Mouse (Mus musculus) embryonic facial prominence, embryonic 12.5 days (tissue): ENCODE data around the gene Tmem127. TPM values are rescaled to one million over a fixed set of nuclear protein-coding genes. Genes with fewer than 3 reads are reported as not detected.
"Not testable (repeated sequence)": the region's sequence is repeated elsewhere in the genome, so short reads cannot be mapped to it uniquely, and the experiment has no call there.

Source experiments
- ATAC-seq: fragments of 200-750 bp; cut with Nextera tagmentation; 2 replicates; pipeline ENCODE4 v1.8.0; 2017; ENCODE audit not compliant: insufficient number of reproducible peaks, insufficient read depth, low FRiP score, low TSS enrichment
- H3K27ac ChIP-seq: fragments of 300-500 bp; sonication (generic); 2 replicates; pipeline ENCODE4 v1.5.1; 2016; ENCODE audit warnings: mild to moderate bottlenecking
- H3K27me3 ChIP-seq: fragments of 300-500 bp; sonication (generic); 2 replicates; pipeline ENCODE4 v1.6.1; 2016; ENCODE audit warnings: mild to moderate bottlenecking, moderate library complexity
- H3K36me3 ChIP-seq: fragments of 300-500 bp; sonication (generic); 2 replicates; pipeline ENCODE4 v1.6.1; 2016; ENCODE audit warnings: mild to moderate bottlenecking
- H3K4me1 ChIP-seq: fragments of 300-500 bp; sonication (generic); 2 replicates; pipeline ENCODE4 v1.6.1; 2016
- H3K4me2 ChIP-seq: fragments of 300-500 bp; sonication (generic); replicated peaks from 2 replicates; pipeline ENCODE4 v1.6.1; 2016; ENCODE audit warnings: mild to moderate bottlenecking, moderate library complexity
- H3K4me3 ChIP-seq: fragments of 300-500 bp; sonication (generic); 2 replicates; pipeline ENCODE4 v1.5.1; 2016; ENCODE audit warnings: mild to moderate bottlenecking
- H3K9ac ChIP-seq: fragments of 300-500 bp; sonication (generic); 2 replicates; pipeline ENCODE4 v1.6.1; 2016; ENCODE audit warnings: mild to moderate bottlenecking, moderate library complexity
- H3K9me3 ChIP-seq: fragments of 300-500 bp; sonication (generic); 2 replicates; pipeline ENCODE4 v1.6.1; 2016; ENCODE audit warnings: mild to moderate bottlenecking, moderate library complexity
- WGBS: fragments of 180-500 bp; shearing (Covaris S2); methylation state at CpG from one replicate; pipeline ENCODE4 v1.1.7; 2016; 5-methylcytosine and 5-hydroxymethylcytosine counted together
- polyA plus RNA-seq: library from polyadenylated mRNA; unstranded; fragments of >200 nt; fragmentation: Nextera tagmentation; extraction: Ambion mirVana; gene quantifications from 2 replicates; pipeline ENCODE4 v1.2.1, GENCODE M21; 2016

The Tmem127 gene
- polyA plus RNA-seq, 1 experiment from 2014 or later, result 31.3 TPM

DNA sequence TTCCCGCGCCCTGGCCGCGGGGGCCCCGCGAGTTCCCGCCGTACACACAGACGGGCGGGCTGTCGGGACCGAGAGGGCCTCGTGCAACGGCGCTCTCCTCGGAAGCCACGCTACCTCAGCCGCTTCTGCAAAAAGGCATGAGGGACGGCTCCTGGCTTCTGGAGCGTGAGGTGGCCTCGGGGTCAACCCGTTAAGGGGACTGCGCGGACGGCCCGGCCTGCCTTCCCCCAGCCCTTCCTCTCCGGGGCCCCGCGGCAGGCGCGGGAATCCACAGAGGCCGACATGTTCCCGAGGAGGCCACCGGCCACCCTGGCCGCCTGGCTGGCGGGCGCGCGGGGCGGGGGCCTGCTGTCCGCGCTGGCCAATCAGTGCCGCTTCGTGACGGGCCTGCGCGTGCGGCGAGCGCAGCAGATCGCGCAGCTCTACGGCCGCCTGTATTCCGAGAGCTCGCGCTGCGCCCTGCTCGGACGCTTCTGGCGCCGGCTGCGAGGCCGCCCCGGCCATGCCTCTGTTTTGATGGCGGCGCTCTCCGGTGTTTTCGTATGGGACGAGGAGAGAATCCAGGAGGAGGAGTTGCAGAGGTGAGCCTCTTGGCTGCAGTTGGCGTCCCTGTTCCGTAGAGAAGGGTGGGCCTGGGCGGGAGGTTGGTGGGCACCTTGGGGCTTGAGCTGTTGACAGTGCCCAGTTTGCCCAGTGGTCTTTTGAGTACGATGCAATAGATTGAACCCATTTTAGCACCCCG, 22.8 kb downstream of the Tmem127 start:
- under 1% methylated on average over 74 of the region's 75 CpGs for WGBS

DNA sequence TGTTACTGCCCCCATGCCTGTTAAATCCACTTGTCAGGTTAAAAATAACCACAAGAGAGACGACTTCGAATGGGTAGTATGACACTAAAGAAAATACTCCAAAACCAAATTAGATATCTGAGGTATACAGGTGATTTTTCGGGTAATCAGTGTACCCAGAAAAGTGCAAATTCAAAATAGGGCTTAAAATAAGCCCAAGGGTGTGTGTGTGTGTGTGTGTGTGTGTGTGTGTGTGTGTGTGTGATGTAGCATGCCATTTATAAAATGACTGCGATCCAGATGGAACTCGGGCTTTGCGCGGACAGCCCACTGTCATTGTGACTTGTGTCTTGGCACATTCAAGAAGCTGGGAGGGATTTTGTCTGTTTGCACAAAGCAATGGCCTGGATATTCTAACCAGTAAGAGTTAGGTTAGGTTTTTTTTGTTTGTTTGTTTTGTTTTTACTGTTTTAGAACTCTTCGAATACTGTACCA, 23.4 kb downstream of the Tmem127 start:
- Histone ChIP-seq H3K4me1 (peaks cover 16% of the 10 kb centered on the region; the same call in 1 of the 2 replicates), H3K4me3 (peak overlapping the region; percentile 91), H3K27ac (peak overlapping the region; percentile 93), H3K27me3 (no peaks in the 10 kb centered on the region), H3K36me3 (no peaks in the 10 kb centered on the region), H3K9me3 (no peaks in the 10 kb centered on the region), H3K9ac (peak overlapping the region; percentile 86), H3K4me2 (peak overlapping the region; percentile 80)
- ATAC-seq, result no peak
- WGBS, result 16% methylated on average over 8 of the region's 8 CpGs

More for the DNA sequence above, 22.8 kb downstream of the Tmem127 start:
- H3K4me2 ChIP-seq, result peak overlapping the region; percentile 80
- H3K4me1 ChIP-seq, result peaks cover 14% of the 10 kb centered on the region; the same call in 1 of the 2 replicates
- H3K36me3 ChIP-seq, result no peaks in the 10 kb centered on the region
- no peaks in the 10 kb centered on the region for H3K27me3 ChIP-seq
- H3K9me3 ChIP-seq, result no peaks in the 10 kb centered on the region
- peak overlapping the region; percentile 86 for H3K9ac ChIP-seq
- peak overlapping the region; percentile 93 for H3K27ac ChIP-seq
- peak; percentile 93 for ATAC-seq
- H3K4me3 ChIP-seq, result peak overlapping the region; percentile 91

DNA sequence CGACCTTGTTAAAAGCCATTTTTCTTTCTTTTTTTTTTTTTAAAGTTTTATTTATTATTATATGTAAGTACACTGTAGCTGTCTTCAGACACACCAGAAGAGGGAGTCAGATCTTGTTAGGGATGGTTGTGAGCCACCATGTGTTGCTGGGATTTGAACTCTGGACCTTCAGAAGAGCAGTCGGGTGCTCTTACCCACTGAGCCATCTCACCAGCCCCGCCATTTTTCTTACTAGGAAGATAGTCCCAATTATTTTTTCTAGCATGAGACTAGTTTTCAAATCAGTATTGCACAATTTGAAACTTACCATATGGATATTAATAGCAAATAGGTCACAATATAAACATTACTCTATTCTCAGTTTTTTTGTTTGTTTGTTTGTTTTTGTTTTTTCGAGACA, 24.3 kb downstream of the Tmem127 start:
- ATAC-seq, H3K36me3 ChIP-seq, H3K9ac ChIP-seq, H3K4me2 ChIP-seq, H3K27ac ChIP-seq, H3K27me3 ChIP-seq, H3K4me3 ChIP-seq, H3K9me3 ChIP-seq: not testable (repeated sequence)
- H3K4me1 ChIP-seq, result peaks cover 16% of the 10 kb centered on the region; the same call in 1 of the 2 replicates
- WGBS, result 90% methylated on average over 4 of the region's 4 CpGs

DNA sequence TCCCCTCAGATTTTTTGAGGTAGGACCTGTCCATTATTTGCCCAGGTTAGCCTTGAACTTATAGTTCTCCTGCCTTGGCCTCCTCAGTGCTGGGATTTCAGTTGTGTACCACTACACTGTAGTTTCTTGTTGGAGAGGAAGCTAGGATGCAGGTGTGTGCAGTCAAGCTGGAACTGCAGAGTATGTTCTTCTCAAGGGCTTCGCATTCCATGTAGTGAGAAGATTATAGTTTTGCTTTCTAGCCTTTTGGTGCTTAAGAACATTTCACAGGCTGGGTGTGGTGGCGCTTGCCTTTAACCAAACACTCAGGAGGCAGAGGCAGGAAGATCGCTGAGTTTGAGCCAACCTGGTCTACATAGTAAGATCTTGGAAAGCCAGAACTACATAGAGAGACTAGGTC, 25.1 kb downstream of the Tmem127 start:
- no peak for ATAC-seq
- peaks cover 16% of the 10 kb centered on the region; the same call in 1 of the 2 replicates for H3K4me1 ChIP-seq

DNA sequence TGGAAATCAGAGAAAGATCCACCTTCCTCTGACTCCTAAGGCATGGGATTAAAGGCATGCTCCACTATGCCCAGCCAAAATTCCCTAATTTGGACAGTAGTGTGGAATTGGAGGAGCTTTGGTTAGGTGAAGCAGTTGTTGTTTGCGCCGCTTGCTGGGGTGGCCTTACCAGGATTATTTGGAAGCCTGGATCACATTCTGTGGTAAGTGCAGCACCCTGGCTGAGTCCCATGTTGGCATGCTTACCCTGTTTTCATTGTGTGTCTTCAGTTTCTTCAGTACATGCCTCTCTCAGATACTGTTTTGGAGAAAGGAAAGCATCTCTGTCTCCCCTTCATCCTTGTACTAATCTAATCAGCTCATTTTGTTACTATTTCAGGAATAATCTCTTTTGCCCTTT, 26.9 kb downstream of the Tmem127 start:
- Histone ChIP-seq H3K4me3 (no peak overlapping the region), H3K9ac (no peak overlapping the region), H3K27ac (no peak overlapping the region), H3K4me1 (peaks cover 16% of the 10 kb centered on the region; the same call in 1 of the 2 replicates), H3K9me3 (no peaks in the 10 kb centered on the region), H3K4me2 (no peak overlapping the region), H3K36me3 (no peaks in the 10 kb centered on the region), H3K27me3 (no peaks in the 10 kb centered on the region)
- WGBS, result 94% methylated on average over 2 of the region's 2 CpGs
- ATAC-seq, result no peak

More for the DNA sequence above, 25.1 kb downstream of the Tmem127 start:
- no peaks in the 10 kb centered on the region for H3K9me3 ChIP-seq
- H3K4me3 ChIP-seq, result no peak overlapping the region
- no peaks in the 10 kb centered on the region for H3K27me3 ChIP-seq
- no peak overlapping the region for H3K27ac ChIP-seq
- H3K36me3 ChIP-seq, result no peaks in the 10 kb centered on the region
- no peak overlapping the region for H3K4me2 ChIP-seq
- 98% methylated on average over 3 of the region's 3 CpGs for WGBS
- H3K9ac ChIP-seq, result no peak overlapping the region

DNA sequence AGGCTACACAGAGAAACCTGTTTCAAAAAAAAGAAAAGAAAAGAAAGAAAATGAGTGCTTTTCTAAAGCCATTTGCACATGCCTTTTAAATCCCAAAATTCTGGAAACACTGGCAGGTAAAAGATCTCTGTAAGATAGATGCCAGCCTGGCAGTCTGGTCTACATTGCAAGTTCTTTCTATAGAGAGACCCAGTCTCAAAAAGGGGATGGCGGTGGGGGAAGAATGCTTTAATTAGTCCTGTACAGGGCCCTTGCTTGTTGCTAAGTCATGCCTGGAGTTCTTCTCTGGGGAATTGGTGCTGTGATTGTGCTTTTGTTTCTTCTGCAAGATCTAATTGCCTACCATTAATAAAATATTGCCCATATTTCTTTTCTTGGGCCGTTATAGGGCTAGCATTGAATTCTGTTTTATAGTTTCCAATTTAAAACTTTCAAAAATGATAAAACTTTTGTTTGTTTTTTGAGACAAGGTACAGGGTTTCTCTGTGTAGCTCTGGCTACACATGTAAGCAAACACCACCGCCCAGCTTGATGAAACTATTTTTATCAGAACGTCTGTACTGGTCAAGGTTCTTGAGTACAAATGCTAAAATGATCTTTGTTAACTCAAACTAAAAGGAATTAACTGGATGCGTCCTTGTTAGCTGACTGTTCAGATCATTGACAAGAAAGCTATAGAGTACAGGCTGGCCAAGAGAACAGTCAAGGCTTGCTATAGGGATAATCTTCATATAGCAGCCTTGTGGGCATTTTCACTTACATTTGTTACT, 28.0 kb downstream of the Tmem127 start:
- peaks cover 16% of the 10 kb centered on the region; the same call in 1 of the 2 replicates for H3K4me1 ChIP-seq
- H3K27me3 ChIP-seq, result no peaks in the 10 kb centered on the region
- WGBS, result 87% methylated on average over 5 of the region's 5 CpGs
- H3K36me3 ChIP-seq, result no peaks in the 10 kb centered on the region
- no peak overlapping the region for H3K27ac ChIP-seq
- no peak overlapping the region for H3K9ac ChIP-seq
- no peak for ATAC-seq
- H3K9me3 ChIP-seq, result no peaks in the 10 kb centered on the region
- no peak overlapping the region for H3K4me2 ChIP-seq
- H3K4me3 ChIP-seq, result no peak overlapping the region

DNA sequence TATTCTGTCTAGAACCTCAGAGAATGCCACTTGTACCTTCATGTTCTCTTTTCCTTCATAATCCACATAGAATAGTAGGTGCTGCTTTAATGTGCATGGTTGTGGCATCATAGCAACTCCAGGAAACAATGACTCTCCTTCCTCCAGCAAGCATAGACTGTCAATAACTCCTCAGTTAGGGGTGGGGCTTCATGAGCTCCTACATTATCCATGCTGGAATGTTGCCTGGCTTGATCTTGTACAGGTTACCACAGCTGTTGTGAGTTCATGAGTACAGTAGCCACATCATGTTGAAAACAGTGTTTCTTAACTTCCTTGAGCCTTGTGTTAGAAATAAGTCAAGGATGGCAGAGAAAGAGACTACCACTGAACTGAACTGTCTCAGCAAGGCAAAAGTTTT, 30.5 kb downstream of the Tmem127 start:
- Histone ChIP-seq H3K4me1 (peaks cover 9% of the 10 kb centered on the region; the same call in 1 of the 2 replicates), H3K9me3 (no peaks in the 10 kb centered on the region), H3K4me3 (no peak overlapping the region), H3K27me3 (no peaks in the 10 kb centered on the region), H3K9ac (no peak overlapping the region), H3K4me2 (no peak overlapping the region), H3K36me3 (no peaks in the 10 kb centered on the region), H3K27ac (no peak overlapping the region)
- no peak for ATAC-seq

DNA sequence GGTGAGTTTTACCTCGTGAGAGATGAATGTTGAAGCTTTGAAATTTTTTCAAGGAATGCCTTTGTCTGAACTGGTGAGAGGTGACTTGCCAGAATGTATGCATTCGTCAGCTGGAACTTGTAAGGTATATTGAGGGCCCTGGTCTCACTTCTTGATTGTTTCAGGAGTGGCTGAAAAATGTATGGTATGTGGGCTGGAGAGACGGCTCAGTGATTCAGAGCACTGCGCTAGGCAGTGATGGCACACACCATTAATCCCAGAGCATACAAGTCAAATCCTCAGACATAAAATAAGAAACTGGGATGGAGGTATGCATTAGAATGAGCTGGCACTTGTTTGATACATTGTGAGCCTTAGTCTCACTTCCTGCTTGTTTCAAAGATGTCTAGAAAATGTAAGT, 44.5 kb downstream of the Tmem127 start:
- no peak overlapping the region for H3K9ac ChIP-seq
- no peak for ATAC-seq
- no peaks in the 10 kb centered on the region for H3K4me1 ChIP-seq
- peaks cover 56% of the 10 kb centered on the region for H3K36me3 ChIP-seq
- no peak overlapping the region for H3K27ac ChIP-seq
- 84% methylated on average over 4 of the region's 4 CpGs for WGBS
- no peak overlapping the region for H3K4me3 ChIP-seq
- no peak overlapping the region for H3K4me2 ChIP-seq
- H3K9me3 ChIP-seq, result no peaks in the 10 kb centered on the region
- no peaks in the 10 kb centered on the region for H3K27me3 ChIP-seq

DNA sequence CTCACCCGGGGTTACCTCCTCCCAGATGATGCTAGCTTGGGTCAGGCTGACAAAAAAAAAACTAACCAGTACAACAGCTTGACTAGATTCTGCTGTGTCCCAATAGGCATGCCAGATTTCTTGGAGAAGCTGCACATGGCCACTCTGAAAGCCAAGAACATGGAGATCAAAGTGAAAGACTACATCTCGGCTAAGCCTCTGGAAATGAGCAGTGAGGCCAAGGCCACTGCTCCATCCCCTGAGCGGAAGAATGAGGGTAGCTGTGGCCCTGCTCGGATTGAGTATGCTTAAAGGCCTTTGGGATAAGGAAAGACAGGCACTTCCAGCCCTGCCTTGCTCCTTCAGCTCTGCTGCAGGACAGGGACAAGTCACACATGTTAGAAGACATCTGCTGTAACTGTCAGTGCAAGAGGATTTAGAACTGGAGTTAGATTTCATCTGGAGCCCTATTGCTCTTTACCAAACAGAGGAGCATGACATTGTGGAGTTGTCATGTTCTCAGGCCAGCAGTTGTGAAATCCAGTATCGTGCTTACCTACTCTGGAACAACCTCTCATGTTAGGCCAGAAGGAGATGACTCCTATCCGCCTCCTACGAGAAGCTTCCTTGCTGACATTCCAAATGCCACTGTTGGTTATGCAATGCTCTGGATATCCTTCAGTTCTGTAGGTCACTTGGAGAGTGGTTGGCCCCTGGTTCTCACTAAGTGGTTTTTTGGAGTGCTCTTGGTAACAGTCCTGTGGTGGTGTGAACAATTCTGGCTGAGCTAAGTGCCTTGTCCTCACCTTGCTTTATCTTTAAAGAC, 49.5 kb downstream of the Tmem127 start:
- ATAC-seq, result no peak

DNA sequence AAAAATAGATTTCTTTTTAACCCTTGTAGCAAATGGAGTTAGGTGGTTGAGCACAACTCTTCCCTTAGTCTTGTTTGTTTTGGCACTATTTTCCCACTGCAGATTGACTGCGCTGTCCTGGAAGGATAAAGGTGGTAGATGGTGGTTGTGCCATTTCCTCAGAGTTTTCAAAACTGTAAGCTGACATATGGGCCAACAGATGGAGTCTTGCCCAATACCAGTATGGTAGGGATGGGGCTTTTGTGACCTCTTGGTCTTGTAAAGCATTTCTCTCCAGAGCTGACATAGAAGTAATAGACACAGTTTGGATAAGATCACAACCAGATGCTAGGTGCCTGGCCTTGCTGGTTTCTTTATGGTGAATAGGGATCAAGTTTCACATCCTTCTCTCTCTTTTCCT, 50.3 kb downstream of the Tmem127 start:
- no peak for ATAC-seq
- Histone ChIP-seq H3K27me3 (no peaks in the 10 kb centered on the region), H3K4me1 (0 out of 2 replicates have a peak, but pooled peaks cover 6% of the 10 kb centered on the region), H3K9me3 (no peaks in the 10 kb centered on the region), H3K4me2 (no peak overlapping the region), H3K4me3 (no peak overlapping the region), H3K27ac (no peak overlapping the region), H3K36me3 (peaks cover 66% of the 10 kb centered on the region), H3K9ac (no peak overlapping the region)
- WGBS, result 98% methylated on average over 1 of the region's 1 CpGs

More for the DNA sequence above, 49.5 kb downstream of the Tmem127 start:
- H3K9ac ChIP-seq, result no peak overlapping the region
- 0 out of 2 replicates have a peak, but pooled peaks cover 6% of the 10 kb centered on the region for H3K4me1 ChIP-seq
- H3K4me3 ChIP-seq, result no peak overlapping the region
- H3K4me2 ChIP-seq, result no peak overlapping the region
- H3K36me3 ChIP-seq, result peaks cover 73% of the 10 kb centered on the region
- H3K27me3 ChIP-seq, result no peaks in the 10 kb centered on the region
- WGBS, result 94% methylated on average over 7 of the region's 7 CpGs
- H3K9me3 ChIP-seq, result no peaks in the 10 kb centered on the region
- no peak overlapping the region for H3K27ac ChIP-seq

DNA sequence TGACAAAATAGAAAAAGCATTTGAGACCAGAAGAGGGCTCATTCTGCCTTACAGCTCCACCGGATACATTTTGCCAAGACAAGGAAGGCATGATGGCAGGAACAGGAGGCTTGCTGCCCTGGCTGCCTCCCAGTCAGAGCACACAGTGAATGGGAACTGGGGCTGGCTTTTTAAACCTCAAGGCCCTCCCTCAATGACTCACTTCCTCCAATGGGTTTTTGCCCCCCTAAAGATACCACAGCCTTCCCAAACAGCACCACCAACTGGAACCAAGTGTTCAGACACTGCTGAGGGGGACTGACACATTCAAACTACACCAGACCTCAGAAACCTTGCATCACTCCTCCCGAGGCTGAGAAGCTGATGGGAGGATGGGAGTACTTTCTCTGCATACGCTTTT, 53.0 kb downstream of the Tmem127 start:
- peaks cover 52% of the 10 kb centered on the region for H3K36me3 ChIP-seq
- H3K4me2 ChIP-seq, result no peak overlapping the region
- no peak overlapping the region for H3K9ac ChIP-seq
- no peaks in the 10 kb centered on the region for H3K9me3 ChIP-seq
- 0 out of 2 replicates have a peak, but pooled peaks cover 6% of the 10 kb centered on the region for H3K4me1 ChIP-seq
- ATAC-seq, result no peak
- WGBS, result 82% methylated on average over 3 of the region's 3 CpGs
- H3K27ac ChIP-seq, result no peak overlapping the region
- H3K27me3 ChIP-seq, result no peaks in the 10 kb centered on the region
- H3K4me3 ChIP-seq, result no peak overlapping the region
